Mouse (Mus musculus): ENCODE measurements around the gene Tas2r105. TPM values are rescaled to one million over a fixed set of nuclear protein-coding genes. Genes with fewer than 3 reads are reported as not detected.

The Tas2r105 gene
- total RNA-seq (2023) = not detected

GRCm38 (mm10) chr6:131687395-131687794 lies at the start of gene Tas2r105:
Tas2r105 (minus strand) TSS chr6:131687495.

GRCm38 (mm10) chr6:131689963-131690362 lies 2.7 kb upstream of the Tas2r105 start, which contains the start of gene Tas2r114:
Tas2r114 (minus strand) TSS chr6:131690063.

GRCm38 (mm10) chr6:131685644-131686043 lies 1.7 kb downstream of the Tas2r105 start, which contains the start of gene Tas2r104:
Tas2r104 (minus strand) TSS chr6:131685744.

GRCm38 (mm10) chr6:131678786-131679185 lies 8.5 kb downstream of the Tas2r105 start, which contains the start of gene Tas2r106:
Tas2r106 (minus strand) TSS chr6:131678886.

GRCm38 (mm10) chr6:131660049-131660448 lies 27.2 kb downstream of the Tas2r105 start, which contains the start of gene Tas2r107:
Tas2r107 (minus strand) TSS chr6:131660149.

Other genes starting within 250 kb of the Tas2r105 start
- not detected for gene 5430401F13Rik, start 201.1 kb downstream of the Tas2r105 start, total RNA-seq (2023)
- gene Gm6619, start 201.1 kb downstream of the Tas2r105 start, total RNA-seq (2023) = not detected
- gene Tas2r130, start 56.6 kb downstream of the Tas2r105 start, total RNA-seq (2023) = not detected
- gene Tas2r107, start 27.3 kb downstream of the Tas2r105 start, total RNA-seq (2023) = not detected
- not detected for gene Tas2r106, start 8.6 kb downstream of the Tas2r105 start, total RNA-seq (2023)
- not detected for gene Tas2r104, start 1.8 kb downstream of the Tas2r105 start, total RNA-seq (2023)
- gene Tas2r114, start 2.6 kb upstream of the Tas2r105 start, total RNA-seq (2023) = not detected